Mouse (Mus musculus) heart, embryonic 11.5 days (tissue): Measurements from ENCODE around the gene Suco. TPM values are rescaled to one million over a fixed set of nuclear protein-coding genes. Genes with fewer than 3 reads are reported as not detected.

Source experiments
- ATAC-seq: fragments of 200-750 bp; cut with Nextera tagmentation; replicated peaks from 2 replicates; pipeline ENCODE4 v1.8.0; 2017; ENCODE audit warnings: moderate library complexity; ENCODE audit not compliant: insufficient number of reproducible peaks, low FRiP score, low TSS enrichment
- H3K27ac ChIP-seq: fragments of 300-500 bp; sonication (generic); 2 replicates; pipeline ENCODE4 v1.5.1; 2014; ENCODE audit warnings: mild to moderate bottlenecking, low read depth, low read length
- H3K27me3 ChIP-seq: fragments of 300-500 bp; sonication (generic); 2 replicates; pipeline ENCODE4 v1.6.1; 2014; ENCODE audit warnings: mild to moderate bottlenecking, low read length, mixed read lengths; ENCODE audit not compliant: control insufficient read depth, insufficient read depth
- H3K36me3 ChIP-seq: fragments of 300-500 bp; sonication (generic); 2 replicates; pipeline ENCODE4 v1.6.1; 2014; ENCODE audit warnings: mild to moderate bottlenecking, low read length, moderate library complexity, mixed read lengths; ENCODE audit not compliant: control insufficient read depth, insufficient read depth
- H3K4me1 ChIP-seq: fragments of 300-500 bp; sonication (generic); 2 replicates; pipeline ENCODE4 v1.6.1; 2014; ENCODE audit warnings: low read length; ENCODE audit not compliant: control insufficient read depth, insufficient read depth
- H3K4me2 ChIP-seq: fragments of 300-500 bp; sonication (generic); 2 replicates; pipeline ENCODE4 v1.6.1; 2014; ENCODE audit warnings: mild to moderate bottlenecking, moderate library complexity
- H3K4me3 ChIP-seq: fragments of 300-500 bp; sonication (generic); 2 replicates; pipeline ENCODE4 v1.5.1; 2014; ENCODE audit warnings: low read depth, low read length
- H3K9ac ChIP-seq: fragments of 300-500 bp; sonication (generic); 2 replicates; pipeline ENCODE4 v1.6.1; 2014; ENCODE audit warnings: mild to moderate bottlenecking, low read depth, low read length, moderate library complexity
- H3K9me3 ChIP-seq: fragments of 300-500 bp; sonication (generic); replicated peaks from 2 replicates; pipeline ENCODE4 v1.6.1; 2016; ENCODE audit warnings: low read length; ENCODE audit not compliant: control insufficient read depth
- WGBS: fragments of 180-500 bp; shearing (Covaris S2); extraction: QIAGEN DNeasy Blood & Tissue Kit; methylation state at CpG from one replicate; pipeline ENCODE4 v1.1.7; 2014; ENCODE audit not compliant: insufficient replicate concordance; 5-methylcytosine and 5-hydroxymethylcytosine counted together
- polyA plus RNA-seq: library from polyadenylated mRNA; unstranded; fragments of >200 nt; fragmentation: Nextera tagmentation; extraction: Ambion mirVana; gene quantifications from 2 replicates; pipeline ENCODE4 v1.2.1, GENCODE M21; 2014

Gene Suco
- polyA plus RNA-seq: 21.6 and 26.7 TPM in 2 replicates

GRCm38 (mm10) chr1:161876553-161877447, at the start of gene Suco:
Gene Suco (minus strand): TSS chr1:161876682.
- peak within 1 kb of the TSS; percentile 98 for H3K27ac ChIP-seq
- under 1% methylated on average over 63 of the region's 74 CpGs for WGBS
- H3K4me3 ChIP-seq: peak within 1 kb of the TSS; percentile 88
- H3K9me3 ChIP-seq: no peaks in the 10 kb centered on the region
- H3K36me3 ChIP-seq: no peaks in the 10 kb centered on the region
- H3K27me3 ChIP-seq: no peaks in the 10 kb centered on the region
- peak within 1 kb of the TSS; percentile 76 for H3K4me2 ChIP-seq
- ATAC-seq: peak; percentile 99
- H3K4me1 ChIP-seq: peaks cover 11% of the 10 kb centered on the region
- peak within 1 kb of the TSS; percentile 94 for H3K9ac ChIP-seq

DNA sequence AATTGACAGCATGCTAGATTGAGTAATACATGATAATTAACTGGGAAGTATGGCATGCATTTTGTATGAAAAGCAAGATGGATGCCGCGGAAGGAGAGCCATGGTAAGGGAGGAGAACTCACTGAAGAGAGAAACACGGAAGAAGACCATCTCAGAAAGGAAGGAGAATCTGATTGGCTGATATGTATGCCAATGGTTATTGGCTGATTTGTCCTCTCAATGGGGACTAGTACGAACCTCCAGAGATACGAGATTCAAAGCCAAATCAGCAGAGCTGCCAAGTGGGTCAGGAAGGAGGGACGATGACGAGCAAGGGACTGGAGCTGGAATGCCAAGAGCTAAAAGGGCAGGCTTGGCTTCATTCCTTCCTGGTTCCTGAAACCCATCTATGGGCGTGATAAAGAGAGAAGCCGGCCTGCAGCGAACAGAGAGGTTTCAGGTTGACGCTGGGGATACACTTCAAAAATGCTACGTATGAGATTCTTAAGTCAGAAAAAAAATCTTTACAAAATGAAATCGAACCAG, 48.9 kb upstream of the Suco start:
- Histone ChIP-seq H3K4me1 (no peaks in the 10 kb centered on the region), H3K36me3 (no peaks in the 10 kb centered on the region), H3K27ac (no peak overlapping the region), H3K4me3 (no peak overlapping the region), H3K9me3 (no peaks in the 10 kb centered on the region), H3K4me2 (no peak overlapping the region), H3K9ac (no peak overlapping the region), H3K27me3 (no peaks in the 10 kb centered on the region)
- 76% methylated on average over 13 of the region's 13 CpGs for WGBS
- ATAC-seq: no peak

DNA sequence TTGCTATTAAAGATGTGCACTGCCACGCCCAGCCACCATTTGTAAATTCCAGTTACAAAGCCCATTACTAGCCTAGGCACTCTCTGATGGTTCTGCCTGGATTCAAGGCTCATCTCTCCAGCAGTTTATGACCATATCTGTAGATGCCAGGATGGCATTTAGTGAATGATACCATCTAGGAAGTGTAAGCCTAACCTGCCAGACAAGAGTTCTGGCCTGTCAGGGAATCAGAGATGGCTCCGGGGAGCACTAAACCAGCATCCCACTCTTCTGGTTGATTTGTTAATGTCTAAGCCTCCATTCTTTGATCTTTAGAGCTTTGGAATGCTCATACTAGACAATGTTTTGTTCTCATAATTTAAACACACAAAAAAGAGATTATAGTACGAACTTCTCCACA, 47.8 kb upstream of the Suco start:
- no peaks in the 10 kb centered on the region for H3K9me3 ChIP-seq
- no peak overlapping the region for H3K4me2 ChIP-seq
- WGBS: 81% methylated on average over 3 of the region's 3 CpGs
- no peak overlapping the region for H3K4me3 ChIP-seq
- H3K4me1 ChIP-seq: no peaks in the 10 kb centered on the region
- H3K27ac ChIP-seq: no peak overlapping the region
- no peak overlapping the region for H3K9ac ChIP-seq
- H3K27me3 ChIP-seq: no peaks in the 10 kb centered on the region
- no peaks in the 10 kb centered on the region for H3K36me3 ChIP-seq
- no peak for ATAC-seq

- Histone ChIP-seq H3K9me3 (no peaks in the 10 kb centered on the region), H3K4me3 (no peak overlapping the region), H3K4me2 (no peak overlapping the region), H3K36me3 (no peaks in the 10 kb centered on the region), H3K4me1 (no peaks in the 10 kb centered on the region), H3K27ac (no peak overlapping the region), H3K9ac (no peak overlapping the region), H3K27me3 (no peaks in the 10 kb centered on the region)
- no peak for ATAC-seq
- 84% methylated on average over 6 of the region's 6 CpGs for WGBS
Measured at GRCm38 (mm10) chr1:161921928-161922327, 45.4 kb upstream of the Suco start.

DNA sequence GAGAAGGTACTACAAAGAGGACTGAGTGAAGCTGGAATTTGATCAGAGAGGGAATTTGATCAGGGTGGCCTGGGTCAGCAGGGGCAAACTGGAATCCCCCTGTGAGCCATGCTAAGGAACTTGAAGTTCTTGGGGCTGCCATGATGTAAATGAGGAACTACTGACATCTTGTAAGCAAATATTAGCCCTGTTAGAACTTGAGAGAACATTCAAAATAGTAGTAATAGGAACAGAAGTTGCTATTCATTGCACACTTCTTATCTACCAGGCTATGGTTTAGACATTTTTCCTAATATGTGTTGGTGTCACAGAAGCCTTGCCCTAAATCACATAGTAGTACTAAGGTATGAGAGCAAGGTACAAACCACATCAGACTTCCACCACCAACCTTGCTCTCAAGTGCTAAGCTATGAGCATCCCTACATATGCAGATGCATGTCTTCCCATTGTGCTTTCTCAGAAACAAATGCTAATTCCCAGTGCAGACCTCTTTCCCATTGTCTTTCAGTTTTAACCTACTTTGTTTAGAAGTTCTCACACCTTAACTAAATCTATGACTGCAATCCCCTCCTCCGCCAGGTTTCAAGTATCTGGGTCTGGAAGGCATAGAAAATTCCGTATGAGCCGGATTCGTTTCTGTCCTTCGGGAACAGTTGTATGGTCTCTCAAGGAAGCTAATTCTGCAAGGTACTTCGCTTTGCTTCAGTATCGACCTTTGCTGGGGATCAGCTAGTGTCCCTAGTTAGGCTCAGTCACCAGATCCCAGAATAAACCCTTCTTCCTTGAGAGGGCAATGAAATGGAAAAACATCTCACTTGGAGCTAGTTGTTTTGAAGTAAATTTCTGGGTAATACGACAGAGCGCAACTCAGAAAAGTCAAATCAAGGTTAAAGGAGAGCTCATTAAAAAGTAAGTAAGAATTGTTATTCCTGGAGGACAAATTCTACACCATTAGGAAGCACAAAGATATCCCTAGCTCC, 44.3 kb upstream of the Suco start:
- 82% methylated on average over 9 of the region's 9 CpGs for WGBS
- no peak overlapping the region for H3K9ac ChIP-seq
- no peaks in the 10 kb centered on the region for H3K36me3 ChIP-seq
- H3K4me3 ChIP-seq: no peak overlapping the region
- H3K4me1 ChIP-seq: no peaks in the 10 kb centered on the region
- H3K9me3 ChIP-seq: no peaks in the 10 kb centered on the region
- no peak overlapping the region for H3K4me2 ChIP-seq
- H3K27me3 ChIP-seq: no peaks in the 10 kb centered on the region
- no peak overlapping the region for H3K27ac ChIP-seq
- ATAC-seq: no peak

- Histone ChIP-seq H3K4me1 (no peaks in the 10 kb centered on the region), H3K9me3 (no peaks in the 10 kb centered on the region), H3K27me3 (no peaks in the 10 kb centered on the region), H3K36me3 (no peaks in the 10 kb centered on the region), H3K4me2 (no peak overlapping the region), H3K27ac (no peak overlapping the region), H3K4me3 (no peak overlapping the region), H3K9ac (no peak overlapping the region)
- WGBS: 89% methylated on average over 2 of the region's 2 CpGs
- no peak for ATAC-seq
Measured at GRCm38 (mm10) chr1:161919594-161919993, 43.1 kb upstream of the Suco start.

- Histone ChIP-seq H3K9ac (no peak overlapping the region), H3K9me3 (no peaks in the 10 kb centered on the region), H3K4me1 (no peaks in the 10 kb centered on the region), H3K36me3 (no peaks in the 10 kb centered on the region), H3K27ac (no peak overlapping the region), H3K4me2 (no peak overlapping the region), H3K4me3 (no peak overlapping the region), H3K27me3 (no peaks in the 10 kb centered on the region)
- no peak for ATAC-seq
- WGBS: 43% methylated on average over 7 of the region's 7 CpGs
Measured at GRCm38 (mm10) chr1:161918682-161919372, 42.3 kb upstream of the Suco start.

GRCm38 (mm10) chr1:161917940-161918484, 41.5 kb upstream of the Suco start:
- Histone ChIP-seq H3K4me1 (no peaks in the 10 kb centered on the region), H3K4me3 (no peak overlapping the region), H3K27me3 (no peaks in the 10 kb centered on the region), H3K27ac (no peak overlapping the region), H3K9me3 (no peaks in the 10 kb centered on the region), H3K9ac (no peak overlapping the region), H3K4me2 (no peak overlapping the region), H3K36me3 (no peaks in the 10 kb centered on the region)
- no peak for ATAC-seq
- 77% methylated on average over 3 of the region's 3 CpGs for WGBS
